Mouse (Mus musculus) frontal cortex, adult (tissue): ENCODE measurements at regions not wholly inside any gene's neighbourhood (a gene's known extent, or its start where the extent isn't known, plus 50 kb on each side); places are given as distances from the start of the nearest gene placed in this dataset.

ENCODE experiments used
- ATAC-seq: cut with Nextera tagmentation; 2 replicates; pipeline ENCODE4 v1.9.2; 2017; ENCODE audit warnings: mild to moderate bottlenecking, moderate library complexity, mixed read lengths; ENCODE audit not compliant: low TSS enrichment

- no peak for ATAC-seq
These were observed 401.6 kb upstream of the Nmur2 start for GRCm38 (mm10) chr11:56442381-56442780.

GRCm38 (mm10) chr11:56441071-56441470 lies 400.3 kb upstream of the Nmur2 start:
- no peak for ATAC-seq

GRCm38 (mm10) chr11:56431089-56431488 lies 390.3 kb upstream of the Nmur2 start:
- peak; percentile 92 for ATAC-seq

- ATAC-seq: no peak
These were observed 344.0 kb upstream of the Nmur2 start for GRCm38 (mm10) chr11:56384761-56385160.

- ATAC-seq: peak; percentile 90
These were observed 336.7 kb upstream of the Nmur2 start for GRCm38 (mm10) chr11:56377535-56377934.

GRCm38 (mm10) chr11:56374329-56374728 lies 333.5 kb upstream of the Nmur2 start:
- ATAC-seq: no peak

GRCm38 (mm10) chr11:56373624-56374023 lies 332.8 kb upstream of the Nmur2 start:
- ATAC-seq: peak; percentile 54

GRCm38 (mm10) chr11:56357690-56358089 lies 316.9 kb upstream of the Nmur2 start:
- ATAC-seq: no peak

GRCm38 (mm10) chr11:56351798-56352366 lies 311.1 kb upstream of the Nmur2 start:
- peak; percentile 44 for ATAC-seq

GRCm38 (mm10) chr11:56351231-56351630 lies 310.4 kb upstream of the Nmur2 start:
- ATAC-seq: no peak

- ATAC-seq: no peak
These were observed 309.0 kb upstream of the Nmur2 start for GRCm38 (mm10) chr11:56349766-56350165.

GRCm38 (mm10) chr11:56348408-56348807 lies 307.6 kb upstream of the Nmur2 start:
- peak; percentile 80; the same call in 1 of the 2 replicates for ATAC-seq

- no peak for ATAC-seq
These were observed 302.3 kb upstream of the Nmur2 start for GRCm38 (mm10) chr11:56343083-56343482.

- ATAC-seq: no peak
These were observed 300.9 kb upstream of the Nmur2 start for GRCm38 (mm10) chr11:56341731-56342130.

GRCm38 (mm10) chr11:56341040-56341439 lies 300.2 kb upstream of the Nmur2 start:
- ATAC-seq: no peak

- no peak for ATAC-seq
These were observed 297.7 kb upstream of the Nmur2 start for GRCm38 (mm10) chr11:56338511-56338910.

GRCm38 (mm10) chr11:56335937-56336336 lies 295.1 kb upstream of the Nmur2 start:
- peak; percentile 86 for ATAC-seq

GRCm38 (mm10) chr11:56320293-56320692 lies 279.5 kb upstream of the Nmur2 start:
- no peak for ATAC-seq

GRCm38 (mm10) chr11:56315221-56315987 lies 274.6 kb upstream of the Nmur2 start:
- ATAC-seq: no peak

- no peak for ATAC-seq
These were observed 268.7 kb upstream of the Nmur2 start for GRCm38 (mm10) chr11:56309549-56309948.

- ATAC-seq: no peak
These were observed 267.7 kb upstream of the Nmur2 start for GRCm38 (mm10) chr11:56308383-56309105.

GRCm38 (mm10) chr11:56307051-56307450 lies 266.2 kb upstream of the Nmur2 start:
- ATAC-seq: no peak
